Mouse (Mus musculus) T-helper 2 cell (primary cell): ENCODE results near the gene Tut7.

ENCODE experiments used
- in situ Hi-C: fragments of 300-600 bp; cut with MboI, MseI; formaldehyde crosslinking; loops from one replicate; pipeline ENCODE4 v1.15.1; 2025; ENCODE audit warnings: high pct_unique_total_duplicates

Tut7 gene

DNA sequence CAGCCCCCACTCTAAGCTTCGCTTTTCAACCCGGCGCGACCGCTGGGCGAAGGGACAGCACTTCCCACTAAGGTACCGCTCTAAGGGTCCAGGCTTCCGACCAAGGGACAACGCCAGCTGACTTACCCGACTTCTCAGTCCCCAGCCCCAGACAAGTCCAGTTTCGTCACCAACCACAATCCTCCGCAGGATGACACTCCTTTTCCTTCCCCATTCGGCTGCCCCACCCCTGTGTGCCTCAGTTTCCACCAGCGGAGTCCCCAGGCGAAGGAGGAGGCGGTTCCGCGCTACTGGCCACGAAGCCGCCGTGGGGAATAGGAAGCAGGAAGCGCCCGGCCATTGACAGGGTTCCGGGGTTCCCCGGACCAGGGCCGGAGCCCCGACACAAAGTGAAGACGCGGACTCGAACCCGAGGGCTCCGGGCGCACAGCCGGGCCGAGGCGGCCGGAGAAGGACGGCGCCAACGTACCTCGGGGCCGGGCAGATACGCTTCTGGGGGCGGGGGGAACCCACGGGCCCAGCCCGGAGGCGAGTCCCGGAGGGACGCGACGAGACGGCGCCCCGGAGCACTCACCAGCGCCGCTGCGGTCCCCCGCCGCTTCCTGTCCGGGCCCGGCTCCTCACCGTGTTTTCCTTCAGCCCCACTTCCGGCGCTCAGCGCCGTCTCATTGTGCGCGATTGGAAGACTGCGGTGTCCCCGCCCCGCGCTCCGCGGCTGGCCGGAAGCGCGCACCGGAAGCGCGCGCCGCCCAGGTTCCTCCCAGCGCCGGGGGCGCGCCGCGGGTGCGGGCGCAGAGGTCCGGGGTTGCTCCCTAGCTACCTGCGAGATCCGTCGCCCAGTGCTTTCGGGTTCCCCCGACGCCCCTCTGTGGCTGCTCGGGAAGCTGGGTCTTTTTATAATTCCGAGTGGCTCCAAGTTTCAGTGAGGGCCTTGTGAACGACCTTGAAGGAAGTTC is at the start of gene Tut7:
Gene Tut7 (minus strand): TSS at position 641 of the 956 bp plus-strand sequence.
- in situ Hi-C loops = no loop called here

DNA sequence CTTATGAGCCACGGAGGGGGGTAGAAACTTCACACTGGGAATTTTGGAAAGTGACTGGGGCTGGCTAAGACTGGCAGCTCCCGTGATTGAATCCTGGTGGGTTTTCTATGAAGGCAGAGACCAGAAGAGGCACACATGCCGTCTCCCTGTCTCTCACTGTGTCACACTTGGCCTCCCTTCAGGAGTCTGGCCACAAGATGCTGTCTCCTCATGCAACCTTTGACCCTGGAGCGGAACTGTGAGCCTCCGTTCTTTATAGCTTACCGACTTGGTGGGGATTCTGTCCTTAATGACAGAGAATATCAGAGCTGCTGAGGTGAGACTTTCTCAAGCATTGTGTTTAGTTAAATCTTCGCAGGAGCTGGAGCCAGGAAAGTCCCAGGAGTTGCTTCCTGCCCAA is 49.5 kb upstream of the Tut7 start:
- in situ Hi-C loops = no loop called here

DNA sequence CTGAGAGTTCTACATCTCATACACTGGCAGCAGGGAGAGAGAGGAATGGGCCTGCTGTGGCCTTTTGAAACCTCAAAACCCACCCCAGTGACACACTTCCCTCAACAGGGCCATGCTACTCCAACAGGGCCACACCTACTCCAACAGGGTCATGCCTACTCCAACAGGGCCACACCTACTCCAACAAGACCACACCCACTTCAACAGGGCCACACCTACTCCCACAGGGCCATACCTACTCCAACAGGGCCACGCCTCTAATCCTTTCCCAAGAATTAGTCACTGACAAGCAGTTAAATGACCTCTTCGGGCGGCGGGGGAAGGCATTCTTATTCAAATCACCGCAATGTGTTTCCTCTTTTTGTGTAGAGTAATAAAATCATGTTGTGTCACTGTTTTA is 47.1 kb upstream of the Tut7 start:
- in situ Hi-C loops = no loop called here

DNA sequence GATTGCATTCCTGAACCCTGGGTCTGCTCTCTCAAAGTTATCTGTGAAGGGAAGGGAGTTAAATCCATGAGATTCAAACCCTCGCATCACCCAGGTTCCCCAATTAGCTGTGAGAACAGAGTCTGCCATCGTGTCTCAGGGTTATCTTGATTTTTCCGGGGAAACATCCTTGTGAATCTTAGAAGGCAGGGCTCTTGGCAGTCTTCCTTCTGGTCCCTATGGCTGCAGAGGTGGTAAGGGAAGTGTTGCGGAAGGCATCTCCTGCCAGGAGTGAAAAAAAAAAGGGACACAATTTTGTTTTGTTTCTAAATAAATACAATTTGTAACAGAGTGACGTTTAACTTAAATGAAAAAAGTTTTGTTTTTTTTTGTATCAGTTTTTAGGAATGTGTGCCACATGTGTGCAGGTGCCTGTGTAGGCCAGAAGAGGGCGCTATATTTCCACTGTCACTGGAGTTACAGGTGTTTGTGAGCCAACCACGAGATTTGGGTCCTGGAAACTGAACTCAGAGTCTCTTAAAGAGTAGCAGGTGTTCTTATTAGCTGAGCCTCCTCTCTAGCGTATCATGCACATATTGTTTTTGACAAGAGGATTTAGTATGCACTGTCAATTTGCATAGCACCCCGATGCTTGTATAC is 45.2 kb upstream of the Tut7 start:
- in situ Hi-C loops = loop anchor here (10.0 kb wide), 1 partner anchor 607 kb away; no protein-coding TSS in a partner anchor

DNA sequence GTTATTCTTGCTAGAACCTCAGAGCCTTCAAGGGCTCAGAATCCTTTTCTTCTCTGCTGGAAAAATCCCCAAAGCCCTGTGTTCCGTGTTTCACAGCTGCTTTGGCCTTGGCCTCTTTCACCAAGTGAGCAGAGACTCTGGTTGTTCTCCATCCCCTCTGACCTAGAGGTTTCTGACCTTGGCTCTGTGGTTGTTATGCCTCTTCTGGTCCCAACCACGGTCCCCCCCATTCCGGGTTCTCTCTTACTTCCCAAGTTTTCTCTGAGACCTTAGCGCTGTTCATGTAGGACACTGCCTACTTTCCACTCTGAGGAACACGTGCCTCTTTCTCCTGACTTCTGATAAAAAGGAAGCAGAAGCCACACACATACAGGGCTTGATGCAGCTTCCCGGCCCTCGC is 44.2 kb upstream of the Tut7 start:
- in situ Hi-C loops = loop anchor here (10.0 kb wide), 1 partner anchor 608 kb away; no protein-coding TSS in a partner anchor

DNA sequence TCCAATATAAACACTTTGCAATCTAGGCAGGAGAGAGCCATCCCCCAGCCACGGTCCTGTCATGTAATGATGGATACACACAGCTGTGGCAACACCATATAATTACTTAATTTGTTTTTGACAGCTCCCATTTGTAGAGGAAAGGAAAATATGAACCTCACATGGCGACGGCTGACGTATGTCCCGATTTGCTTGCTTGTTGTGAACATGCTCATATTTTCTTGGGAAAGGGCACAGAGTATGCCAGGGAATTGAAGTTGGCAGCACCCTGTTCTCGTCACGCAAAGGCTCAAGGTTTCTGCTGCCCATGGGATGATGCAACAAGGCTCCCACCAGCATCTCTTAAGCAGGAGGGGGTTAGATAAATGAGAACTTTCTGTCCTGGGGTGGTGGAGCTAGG is 36.6 kb upstream of the Tut7 start:
- in situ Hi-C loops = no loop called here

DNA sequence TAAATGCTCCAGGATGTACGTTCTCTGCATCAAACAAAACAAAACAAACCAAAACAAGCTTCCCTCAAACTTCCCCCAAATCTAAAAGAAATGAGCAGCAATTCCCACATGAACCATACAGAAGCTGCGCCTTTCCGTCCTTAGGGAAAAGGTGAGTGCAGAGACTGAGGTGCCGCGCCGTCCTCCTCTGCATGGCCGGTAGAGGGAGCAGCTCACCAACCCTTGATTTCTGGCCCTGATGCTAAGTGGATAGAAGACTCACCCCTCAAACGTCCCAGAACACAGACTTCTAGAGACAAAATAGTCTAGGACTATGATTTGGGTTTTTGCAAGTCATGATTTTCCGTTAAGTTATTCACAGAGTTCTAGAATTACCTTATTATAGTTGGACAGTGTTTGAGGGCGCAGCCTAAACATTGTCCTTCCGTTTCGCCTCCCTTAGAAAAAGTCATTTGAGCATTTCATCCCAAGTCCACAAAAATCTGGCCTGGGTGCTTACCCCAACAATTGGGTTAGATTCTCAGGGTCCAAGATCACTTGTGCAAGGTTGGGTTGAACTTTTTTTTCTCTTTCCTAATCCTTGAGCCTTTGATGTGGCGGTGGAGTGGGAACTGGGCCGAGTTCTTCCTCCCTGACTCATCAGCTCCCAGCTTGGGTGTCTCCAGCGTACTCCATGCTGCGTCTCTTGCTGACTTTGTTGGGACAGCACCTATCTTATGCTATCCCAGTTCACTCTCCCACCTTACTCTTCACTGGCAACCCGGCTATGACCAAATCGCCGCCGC is 33.5 kb upstream of the Tut7 start:
- in situ Hi-C loops = no loop called here

DNA sequence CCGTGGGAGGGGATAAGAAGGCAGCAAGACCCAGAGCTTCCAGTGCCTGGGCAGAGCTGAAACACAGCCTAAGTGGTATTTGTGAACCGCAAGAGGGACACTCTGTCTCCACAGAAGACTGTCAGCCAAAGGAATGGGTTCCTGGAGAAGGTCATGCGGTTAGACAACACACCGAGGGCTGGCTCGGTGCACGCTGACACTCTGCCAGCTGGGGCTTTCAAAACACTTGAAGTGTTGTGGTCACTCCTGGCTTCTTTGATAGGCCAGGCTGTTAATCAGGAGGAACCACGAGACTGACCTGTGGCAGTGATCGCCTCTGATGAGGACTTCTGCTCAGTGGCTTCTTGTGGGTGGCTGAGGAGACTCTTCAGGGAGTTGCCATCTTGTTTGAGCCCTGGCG is 30.5 kb upstream of the Tut7 start:
- in situ Hi-C loops = no loop called here

DNA sequence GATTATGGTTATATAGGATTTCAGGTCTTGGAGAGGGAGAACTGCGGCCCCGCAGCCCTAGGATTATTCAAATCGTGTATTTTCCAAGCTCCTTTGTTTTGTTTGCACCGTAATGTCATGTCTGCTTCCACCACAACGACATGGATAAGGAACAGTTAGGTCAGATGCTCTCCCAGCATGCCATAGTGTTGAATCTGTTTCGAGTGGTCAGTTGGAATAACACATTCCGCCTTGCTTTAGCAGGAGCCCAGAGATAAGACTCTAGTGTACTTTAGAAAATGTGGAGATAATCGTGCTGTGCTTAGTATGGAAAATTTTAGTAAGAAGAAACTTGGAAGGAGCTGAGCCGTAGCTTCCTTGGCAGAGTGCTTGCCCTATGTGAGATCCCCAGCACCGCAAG is 27.4 kb upstream of the Tut7 start:
- in situ Hi-C loops = no loop called here

DNA sequence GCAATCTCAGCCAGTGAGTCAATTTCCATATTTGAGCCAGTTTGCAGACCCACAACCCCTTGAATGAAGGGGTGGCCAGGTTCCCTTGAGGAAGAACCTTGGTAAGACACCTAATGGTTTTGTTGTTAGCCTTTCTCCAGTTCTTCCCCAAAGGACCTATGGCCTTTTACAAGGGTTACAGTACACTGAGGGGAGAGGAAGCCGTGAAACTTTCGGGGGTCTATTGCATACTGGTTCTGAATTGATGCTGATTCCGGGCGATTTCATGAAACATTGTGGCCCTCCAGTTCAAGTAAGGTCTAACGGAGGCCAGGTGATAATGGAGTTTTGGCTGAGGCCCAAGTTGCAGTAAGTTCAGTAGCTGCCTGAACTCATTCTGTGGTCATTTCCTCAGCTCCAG is 21.7 kb upstream of the Tut7 start:
- in situ Hi-C loops = loop anchor here (25.0 kb wide), 1 partner anchor 893 kb away; no protein-coding TSS in a partner anchor

DNA sequence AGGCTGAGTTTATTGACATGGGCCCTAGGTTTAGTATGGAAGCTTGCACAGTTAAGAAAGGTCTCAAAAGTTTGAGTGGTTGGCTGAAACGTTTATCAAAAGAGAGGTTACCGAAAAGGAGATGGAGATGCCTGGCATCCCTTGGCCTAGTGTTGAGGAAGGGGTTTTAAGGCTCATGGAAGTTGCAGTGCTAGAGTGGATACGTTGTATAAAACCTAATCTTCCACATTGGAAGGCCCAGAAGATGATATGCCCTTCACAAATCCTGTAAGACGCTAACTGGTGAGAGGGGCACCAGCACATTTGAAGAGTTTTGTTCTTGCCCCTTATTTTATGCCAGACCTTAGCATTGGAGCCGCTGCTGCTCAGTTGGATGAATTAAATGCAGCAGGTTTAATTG is 21.0 kb upstream of the Tut7 start:
- in situ Hi-C loops = loop anchor here (25.0 kb wide), 1 partner anchor 893 kb away; no protein-coding TSS in a partner anchor

DNA sequence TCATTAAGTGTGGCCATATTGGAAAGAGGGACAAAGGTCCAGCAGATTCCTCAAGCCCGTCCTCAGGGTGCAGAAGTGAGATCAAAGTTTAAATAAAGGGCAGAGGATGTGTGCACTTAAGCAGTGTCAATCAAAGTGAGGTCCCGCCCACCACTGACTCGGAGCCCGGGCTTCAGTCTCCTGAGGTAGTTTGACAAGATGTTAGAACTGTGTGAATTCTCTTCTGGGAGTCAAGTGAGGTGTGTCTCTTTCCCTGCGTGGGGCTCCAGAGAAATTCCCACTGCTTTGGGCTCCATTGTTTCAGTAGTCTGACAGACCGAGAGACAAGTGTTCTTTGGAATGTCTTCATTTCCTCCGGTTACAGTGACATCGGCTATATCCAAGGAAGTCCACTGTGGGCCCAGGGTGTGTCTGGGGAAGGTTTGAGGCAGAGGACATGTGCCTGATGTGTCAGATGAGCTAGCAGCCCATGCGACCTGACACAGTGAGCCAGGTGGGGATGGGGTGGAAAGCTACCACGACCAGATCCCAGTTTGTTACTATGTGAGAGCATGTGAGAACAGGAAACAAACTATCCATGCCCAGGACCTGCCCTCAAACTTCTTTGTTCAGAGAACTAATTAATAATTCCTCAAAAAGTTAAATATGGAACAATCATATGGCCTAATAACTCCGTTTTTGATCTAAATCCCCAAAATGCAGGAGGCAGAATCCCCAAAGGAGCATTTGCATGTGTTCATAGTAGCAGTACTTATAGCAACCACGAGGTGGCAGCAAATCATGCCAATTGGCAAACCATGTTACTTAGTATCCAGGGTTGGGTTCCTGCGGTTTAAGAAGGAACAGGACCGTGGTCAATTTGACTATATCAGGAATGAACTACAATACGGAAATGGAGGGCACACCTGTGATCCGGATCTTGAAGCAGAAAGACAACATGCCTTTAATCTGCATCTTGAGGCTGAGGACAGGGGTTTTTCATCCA is 19.6 kb upstream of the Tut7 start:
- in situ Hi-C loops = loop anchor here (25.0 kb wide), 1 partner anchor 895 kb away; no protein-coding TSS in a partner anchor

DNA sequence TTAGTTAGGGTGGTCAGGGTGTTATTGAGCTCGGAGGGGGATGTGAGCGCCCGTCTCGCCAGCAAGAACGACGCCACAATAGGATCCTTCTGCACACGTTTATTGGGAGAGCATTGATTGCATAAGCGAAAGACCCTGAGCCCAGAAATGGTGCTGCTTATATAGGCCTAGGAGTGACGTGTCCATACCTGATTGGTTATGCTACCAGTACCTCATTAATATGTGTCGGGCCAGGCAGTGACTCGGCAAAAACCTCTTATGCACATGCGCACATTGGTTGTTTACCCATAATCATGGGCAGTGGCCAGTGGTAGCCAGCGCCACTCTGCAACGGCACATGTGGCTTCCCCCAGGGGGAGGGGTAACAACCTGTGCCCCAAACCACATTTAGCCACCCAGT is 18.8 kb upstream of the Tut7 start:
- in situ Hi-C loops = loop anchor here (25.0 kb wide), 1 partner anchor 896 kb away; no protein-coding TSS in a partner anchor

DNA sequence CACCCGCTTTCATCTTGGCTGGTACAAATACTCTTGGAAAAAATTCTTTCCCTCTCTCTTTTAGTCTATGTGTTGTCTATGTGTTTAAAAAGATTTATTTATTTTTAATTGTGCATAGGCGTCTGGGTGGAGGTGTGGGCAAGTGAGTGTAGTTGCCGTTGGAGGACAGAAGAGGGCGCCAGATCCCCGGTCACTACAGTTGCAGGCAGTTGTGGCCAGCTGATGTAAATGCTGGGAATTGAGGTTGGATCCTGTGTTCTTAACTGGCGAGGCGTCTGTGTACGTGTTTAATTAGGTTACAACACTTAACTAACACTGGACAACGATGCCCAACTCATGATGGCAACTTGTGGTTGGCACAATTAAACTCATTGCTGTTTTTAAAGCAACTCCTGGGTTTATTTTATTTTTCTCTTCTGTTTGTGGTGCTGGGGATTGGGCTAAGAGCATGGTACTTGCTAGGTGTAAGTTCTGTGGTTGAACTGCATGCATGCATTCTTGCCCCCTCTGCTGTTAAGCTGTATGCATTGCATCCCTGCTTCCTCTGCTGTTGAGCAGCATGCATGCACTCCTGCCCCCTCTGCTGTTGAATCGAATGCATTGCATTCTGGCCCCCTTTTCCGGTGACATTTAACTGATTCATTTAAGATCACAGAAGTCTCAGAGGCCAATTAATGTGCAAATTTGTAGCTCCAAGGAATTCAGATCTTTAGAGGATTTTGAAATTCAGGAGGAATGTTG is 17.7 kb upstream of the Tut7 start:
- in situ Hi-C loops = loop anchor here (25.0 kb wide), 1 partner anchor 897 kb away; no protein-coding TSS in a partner anchor

DNA sequence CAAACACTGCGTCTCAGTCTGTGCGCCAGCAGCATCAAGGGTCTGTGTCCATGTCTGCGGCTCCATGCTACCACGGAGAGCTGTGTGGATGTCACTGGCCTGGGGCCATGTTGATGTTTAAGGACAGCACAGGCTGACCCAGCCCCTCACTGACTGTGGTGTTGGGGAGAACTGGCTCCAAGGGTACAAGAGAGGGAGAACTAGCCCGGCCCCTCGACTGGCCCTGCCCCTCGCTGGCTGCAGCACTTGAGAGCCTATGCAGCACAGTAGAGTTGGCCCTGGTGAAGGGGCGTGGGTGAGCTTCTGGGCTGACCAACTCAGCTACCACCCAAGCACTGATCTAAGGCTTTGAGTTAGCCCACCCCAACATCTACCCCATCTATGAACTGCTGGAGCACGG is 16.4 kb upstream of the Tut7 start:
- in situ Hi-C loops = loop anchor here (25.0 kb wide), 1 partner anchor 898 kb away; no protein-coding TSS in a partner anchor

DNA sequence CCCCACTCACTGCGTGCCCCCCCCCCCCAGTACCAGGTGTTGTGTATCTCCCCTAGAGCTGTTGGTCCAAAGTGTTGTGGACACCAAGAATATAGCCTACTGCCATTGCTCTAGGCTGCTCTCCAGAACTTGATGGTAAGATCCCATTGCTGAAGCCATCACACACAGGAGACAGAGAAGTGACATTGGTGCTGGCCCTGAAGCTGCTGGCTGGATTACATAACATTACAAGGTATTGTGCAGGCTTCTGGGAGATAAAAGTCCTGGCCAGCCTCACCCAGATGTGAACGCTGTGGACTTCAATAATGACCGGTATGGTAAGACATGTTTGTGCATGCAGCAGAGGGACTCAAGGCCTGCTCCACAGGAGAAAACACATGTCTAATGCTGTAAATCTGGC is 15.5 kb upstream of the Tut7 start:
- in situ Hi-C loops = loop anchor here (25.0 kb wide), 1 partner anchor 899 kb away; no protein-coding TSS in a partner anchor

DNA sequence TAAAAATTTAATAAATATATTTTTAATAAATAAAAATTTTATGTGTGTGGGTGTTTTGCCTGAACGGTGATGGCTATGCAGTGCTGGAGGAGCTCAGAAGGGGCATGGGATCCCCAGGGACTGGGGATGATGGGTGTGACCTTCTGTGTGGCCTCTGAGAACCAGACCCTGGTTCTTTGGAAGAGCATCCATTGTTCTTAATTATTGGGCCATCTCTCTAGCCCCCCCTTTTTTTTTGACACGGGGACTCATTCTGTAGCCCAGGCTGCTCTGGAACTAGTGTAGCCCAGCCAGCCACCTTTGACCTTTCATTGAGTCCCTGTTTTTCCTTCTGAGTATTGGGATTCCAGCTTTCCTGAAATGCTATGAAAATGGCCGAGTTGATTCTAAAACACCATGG is 13.9 kb upstream of the Tut7 start:
- in situ Hi-C loops = loop anchor here (25.0 kb wide), 1 partner anchor 900 kb away; no protein-coding TSS in a partner anchor

DNA sequence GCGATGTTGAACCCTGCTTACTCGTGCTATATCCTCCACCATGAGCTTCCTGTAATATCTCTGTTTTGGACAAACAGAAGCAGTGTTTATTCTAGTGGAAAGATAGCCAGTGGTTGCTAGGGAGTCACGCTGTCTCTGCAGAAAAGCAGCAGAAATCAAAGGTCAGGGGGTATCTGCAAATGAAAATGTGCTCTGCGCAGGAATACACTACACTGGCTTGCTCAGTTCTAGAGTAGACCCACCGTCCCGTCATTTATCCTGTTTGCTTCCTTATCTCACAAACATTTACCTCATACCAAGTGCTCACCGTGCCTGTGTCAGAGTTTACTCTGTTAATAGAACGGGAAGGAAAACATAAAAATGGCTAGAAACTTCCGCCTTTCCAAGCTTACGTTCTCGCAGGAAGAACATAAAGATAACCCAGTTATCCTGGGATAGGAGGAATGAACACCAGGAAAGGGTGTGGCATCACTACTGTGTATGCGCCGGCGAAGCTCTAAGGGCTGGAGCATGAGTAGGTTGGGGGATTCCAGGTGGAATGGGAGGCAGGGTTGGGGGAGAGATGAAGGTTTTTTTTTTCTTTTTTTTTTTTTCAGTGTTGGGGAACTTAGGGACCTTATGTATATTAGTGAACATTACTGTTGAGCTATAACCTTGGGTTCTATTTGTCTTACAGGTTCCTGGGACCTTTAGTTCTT is 13.3 kb upstream of the Tut7 start:
- in situ Hi-C loops = loop anchor here (25.0 kb wide), 1 partner anchor 901 kb away; no protein-coding TSS in a partner anchor
